Mouse (Mus musculus) embryo, embryonic 11 days (tissue): ENCODE results near the gene Acox3.

ENCODE experiments used
- DNase-seq: peaks from one replicate; pipeline ENCODE4 v3.0.0-alpha.2; 2015

Acox3 gene

GRCm38 (mm10) chr5:35655753-35656485 lies 73.1 kb downstream of the Acox3 start:
- no peak for DNase-seq

- DNase-seq: no peak
Observed at GRCm38 (mm10) chr5:35659503-35659902, 76.7 kb downstream of the Acox3 start.

- no peak for DNase-seq
Observed at GRCm38 (mm10) chr5:35661210-35661609, 78.4 kb downstream of the Acox3 start.

- DNase-seq: no peak
Observed at GRCm38 (mm10) chr5:35662021-35662545, 79.2 kb downstream of the Acox3 start.
